Mouse (Mus musculus) embryonic facial prominence, embryonic 10.5 days (tissue): ENCODE data around the gene Gm266. TPM values are rescaled to one million over a fixed set of nuclear protein-coding genes. Genes with fewer than 3 reads are reported as not detected.
"Not testable (repeated sequence)": the region's sequence is repeated elsewhere in the genome, so short reads cannot be mapped to it uniquely, and the experiment has no call there.

Source experiments
- DNase-seq: peaks from one replicate; pipeline ENCODE4 v3.0.0-alpha.2; 2017; ENCODE audit warnings: low spot score
- H3K27ac ChIP-seq: fragments of 300-500 bp; sonication (generic); replicated peaks from 2 replicates; pipeline ENCODE4 v1.5.1; 2016; ENCODE audit warnings: mild to moderate bottlenecking
- H3K27me3 ChIP-seq: fragments of 300-500 bp; sonication (generic); replicated peaks from 2 replicates; pipeline ENCODE4 v1.6.1; 2016; ENCODE audit warnings: low read depth, mild to moderate bottlenecking; ENCODE audit not compliant: poor library complexity, severe bottlenecking
- H3K36me3 ChIP-seq: fragments of 300-500 bp; sonication (generic); replicated peaks from 2 replicates; pipeline ENCODE4 v1.6.1; 2016; ENCODE audit warnings: mild to moderate bottlenecking, moderate library complexity
- H3K4me1 ChIP-seq: fragments of 300-500 bp; sonication (generic); 2 replicates; pipeline ENCODE4 v1.6.1; 2016
- H3K4me3 ChIP-seq: fragments of 300-500 bp; sonication (generic); 2 replicates; pipeline ENCODE4 v1.5.1; 2016; ENCODE audit warnings: mild to moderate bottlenecking, moderate library complexity
- H3K9me3 ChIP-seq: fragments of 300-500 bp; sonication (generic); 2 replicates; pipeline ENCODE4 v1.6.1; 2016; ENCODE audit warnings: mild to moderate bottlenecking
- WGBS: fragments of 180-500 bp; shearing (Covaris S2); methylation state at CpG from one replicate; pipeline ENCODE4 v1.1.7; 2016; 5-methylcytosine and 5-hydroxymethylcytosine counted together
- polyA plus RNA-seq: library from polyadenylated mRNA; unstranded; fragments of >200 nt; fragmentation: Nextera tagmentation; extraction: Ambion mirVana; gene quantifications from 2 replicates; pipeline ENCODE4 v1.2.1, GENCODE M21; 2016

Gene Gm266
- polyA plus RNA-seq, 1 experiment from 2014 or later: 19.8 TPM

DNA sequence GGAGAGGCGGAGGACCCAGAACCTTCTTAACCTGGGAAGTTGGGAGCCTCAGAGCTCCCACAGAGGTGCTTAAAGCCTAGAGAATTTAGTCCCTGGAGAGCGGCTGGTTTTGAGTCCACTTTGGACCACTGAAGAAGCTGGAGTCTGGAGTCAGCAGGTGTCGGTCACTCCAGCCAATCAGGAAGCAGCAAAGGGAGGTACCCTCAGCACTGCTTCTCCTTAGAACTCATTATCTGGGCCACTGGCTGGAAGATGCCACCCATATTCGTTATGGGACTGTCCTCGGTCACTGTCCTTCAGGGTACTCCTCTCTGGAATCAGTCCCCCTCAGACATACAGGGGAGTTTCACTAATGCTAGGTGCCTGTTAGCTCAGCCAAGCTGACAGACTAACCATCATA lies 30.3 kb upstream of the Gm266 start:
- Histone ChIP-seq H3K27ac (no peak overlapping the region), H3K27me3 (no peaks in the 10 kb centered on the region), H3K36me3 (no peaks in the 10 kb centered on the region), H3K4me3 (no peak overlapping the region), H3K9me3 (no peaks in the 10 kb centered on the region), H3K4me1 (0 out of 2 replicates have a peak, but pooled peaks cover 10% of the 10 kb centered on the region)
- no peak for DNase-seq
- WGBS: 88% methylated on average over 5 of the region's 5 CpGs

DNA sequence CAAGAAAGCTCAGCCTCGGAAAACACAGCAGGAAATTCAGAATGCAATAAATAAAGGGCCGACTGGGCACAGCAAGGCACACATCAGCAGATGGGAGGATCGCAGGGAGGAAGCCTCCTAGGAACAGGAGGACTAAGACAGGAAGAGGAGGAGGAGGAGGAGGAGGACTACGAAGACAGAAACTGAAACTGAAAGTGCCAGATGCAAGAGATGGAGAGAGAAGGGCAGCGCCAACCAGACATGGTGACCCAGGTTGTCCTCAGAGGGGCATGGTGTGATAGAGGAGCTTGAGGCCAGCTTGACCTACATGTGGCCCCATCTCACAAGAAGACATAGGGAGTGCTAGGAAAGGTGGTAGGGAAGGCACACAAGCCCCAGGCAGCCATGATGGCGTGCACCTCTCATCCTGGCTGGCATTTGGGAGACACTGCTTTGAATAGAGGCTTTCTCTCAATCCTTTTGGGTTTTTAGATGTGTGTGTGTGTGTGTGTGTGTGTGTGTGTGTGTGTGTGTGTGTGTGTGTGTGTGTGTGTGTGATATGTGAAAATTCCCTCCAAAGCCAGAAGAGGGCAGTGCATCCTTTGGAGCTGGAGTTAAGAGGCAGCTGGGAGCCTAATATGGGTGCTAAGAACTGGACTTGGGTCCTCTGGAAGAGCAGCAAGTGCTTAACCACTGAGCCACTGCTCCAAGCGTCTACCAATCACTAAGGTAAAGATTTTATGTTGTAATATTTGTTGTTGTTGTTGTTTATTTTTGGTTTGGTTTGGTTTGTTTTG lies 29.4 kb upstream of the Gm266 start:
- no peak overlapping the region for H3K27ac ChIP-seq
- no peaks in the 10 kb centered on the region for H3K9me3 ChIP-seq
- H3K36me3 ChIP-seq: no peaks in the 10 kb centered on the region
- 0 out of 2 replicates have a peak, but pooled peaks cover 10% of the 10 kb centered on the region for H3K4me1 ChIP-seq
- H3K4me3 ChIP-seq: no peak overlapping the region
- no peak for DNase-seq
- H3K27me3 ChIP-seq: no peaks in the 10 kb centered on the region
- 89% methylated on average over 7 of the region's 7 CpGs for WGBS

- no peak for DNase-seq
- Histone ChIP-seq H3K9me3 (no peaks in the 10 kb centered on the region), H3K36me3 (no peaks in the 10 kb centered on the region), H3K27me3 (no peaks in the 10 kb centered on the region), H3K27ac (no peak overlapping the region), H3K4me1 (0 out of 2 replicates have a peak, but pooled peaks cover 10% of the 10 kb centered on the region), H3K4me3 (no peak overlapping the region)
- 66% methylated on average over 7 of the region's 7 CpGs for WGBS
Measured at GRCm38 (mm10) chr12:111514231-111514792, 28.7 kb upstream of the Gm266 start.

DNA sequence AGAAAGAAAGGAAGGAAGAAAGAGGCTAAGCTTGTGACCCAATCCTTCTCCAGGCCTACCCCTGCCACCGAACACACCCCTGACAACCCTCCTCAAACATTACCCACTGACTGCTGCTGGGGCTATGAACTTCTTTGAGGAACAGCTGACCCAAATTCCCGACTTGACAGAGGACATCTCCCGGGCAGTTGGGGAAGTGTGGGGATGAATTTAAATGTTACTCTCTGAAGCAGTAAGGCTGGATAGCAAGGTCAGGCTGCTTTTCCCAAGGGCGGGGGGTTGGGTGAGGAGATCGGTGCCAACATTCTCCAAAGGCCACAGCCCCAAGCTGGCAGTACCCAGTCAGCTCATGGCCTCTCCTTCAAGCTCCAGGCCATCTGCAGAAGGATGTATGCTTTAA lies 28.1 kb upstream of the Gm266 start:
- WGBS: 71% methylated on average over 5 of the region's 5 CpGs
- Histone ChIP-seq H3K36me3 (no peaks in the 10 kb centered on the region), H3K27ac (no peak overlapping the region), H3K4me1 (0 out of 2 replicates have a peak, but pooled peaks cover 10% of the 10 kb centered on the region), H3K9me3 (no peaks in the 10 kb centered on the region), H3K27me3 (no peaks in the 10 kb centered on the region), H3K4me3 (no peak overlapping the region)
- DNase-seq: no peak

- no peaks in the 10 kb centered on the region for H3K9me3 ChIP-seq
- no peaks in the 10 kb centered on the region for H3K36me3 ChIP-seq
- WGBS: 83% methylated on average over 12 of the region's 12 CpGs
- no peak overlapping the region for H3K4me3 ChIP-seq
- DNase-seq: no peak
- no peaks in the 10 kb centered on the region for H3K27me3 ChIP-seq
- no peak overlapping the region for H3K27ac ChIP-seq
- H3K4me1 ChIP-seq: 0 out of 2 replicates have a peak, but pooled peaks cover 10% of the 10 kb centered on the region
Measured at GRCm38 (mm10) chr12:111512572-111513063, 27.0 kb upstream of the Gm266 start.

GRCm38 (mm10) chr12:111508438-111508837 lies 22.8 kb upstream of the Gm266 start:
- not testable (repeated sequence) for DNase-seq, H3K27ac ChIP-seq, H3K9me3 ChIP-seq, H3K4me3 ChIP-seq, H3K36me3 ChIP-seq, H3K4me1 ChIP-seq
- peaks cover 11% of the 10 kb centered on the region; the same call in 1 of the 2 replicates for H3K27me3 ChIP-seq
- 78% methylated on average over 3 of the region's 3 CpGs for WGBS

DNA sequence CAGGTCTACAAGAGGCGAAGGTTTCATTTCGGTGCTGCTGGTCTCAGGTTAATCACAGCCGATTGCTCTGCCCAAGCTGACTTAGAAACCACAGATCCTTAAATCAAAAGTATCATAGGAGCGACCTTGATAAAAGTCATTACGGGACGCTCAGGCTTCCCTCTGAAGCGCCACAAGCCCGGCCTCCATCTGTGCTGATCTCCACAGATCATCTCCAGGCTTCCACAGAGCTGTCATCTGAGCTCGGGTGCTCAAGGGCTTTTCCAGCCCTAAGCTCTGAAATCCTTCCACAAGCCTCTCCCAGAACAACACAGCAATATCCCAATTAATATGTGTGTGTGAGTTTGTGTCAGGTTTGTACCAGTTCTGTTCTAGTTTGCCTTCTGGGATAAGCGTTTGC lies 22.3 kb upstream of the Gm266 start:
- H3K36me3 ChIP-seq: no peaks in the 10 kb centered on the region
- 89% methylated on average over 10 of the region's 10 CpGs for WGBS

DNA sequence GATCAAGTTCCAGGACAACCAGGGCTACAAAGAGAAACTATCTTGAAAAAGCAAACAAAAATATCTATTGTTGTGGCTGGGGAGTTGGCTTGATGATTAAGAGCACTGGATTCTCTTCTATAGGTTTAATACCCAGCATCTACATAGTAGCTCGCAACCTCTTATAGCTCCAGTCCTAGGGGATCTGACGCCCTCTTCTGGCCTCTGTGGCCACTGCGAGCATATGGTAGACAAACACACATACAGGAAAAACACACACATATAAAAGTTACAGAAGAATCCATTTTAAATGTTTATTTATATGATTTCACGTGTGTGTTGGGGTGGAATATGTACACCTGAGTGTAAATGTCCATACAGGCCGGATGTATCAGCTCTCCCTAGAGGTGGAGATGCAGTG lies 21.4 kb upstream of the Gm266 start:
- Histone ChIP-seq H3K27me3 (peaks cover 11% of the 10 kb centered on the region; the same call in 1 of the 2 replicates), H3K27ac (no peak overlapping the region), H3K4me1 (peaks cover 6% of the 10 kb centered on the region), H3K9me3 (peaks cover 5% of the 10 kb centered on the region), H3K36me3 (no peaks in the 10 kb centered on the region), H3K4me3 (no peak overlapping the region)
- DNase-seq: no peak
- WGBS: 62% methylated on average over 5 of the region's 5 CpGs

More for the DNA sequence above, 22.3 kb upstream of the Gm266 start:
- no peak overlapping the region for H3K27ac ChIP-seq
- H3K9me3 ChIP-seq: no peaks in the 10 kb centered on the region
- H3K4me3 ChIP-seq: no peak overlapping the region
- no peak for DNase-seq
- H3K4me1 ChIP-seq: peaks cover 6% of the 10 kb centered on the region
- peaks cover 11% of the 10 kb centered on the region; the same call in 1 of the 2 replicates for H3K27me3 ChIP-seq

DNA sequence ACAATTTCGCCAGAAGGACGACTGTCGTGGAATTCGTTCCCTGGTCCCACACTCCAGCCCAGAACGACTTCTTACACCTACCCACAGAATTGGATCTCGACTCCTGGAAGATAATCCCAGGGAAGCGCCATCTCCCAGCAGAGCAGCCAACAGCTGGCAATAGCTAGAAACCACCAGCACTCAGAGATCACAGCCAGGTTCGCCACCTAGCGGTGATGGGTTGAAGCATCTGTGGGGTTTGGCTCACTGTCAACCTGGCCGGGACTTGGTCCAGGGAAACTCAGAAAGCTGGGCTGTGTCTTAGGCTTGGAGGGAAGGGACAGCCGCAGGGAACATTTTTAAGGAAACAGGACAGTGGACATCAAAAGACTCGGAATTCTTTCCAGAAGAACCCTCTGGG lies 19.3 kb upstream of the Gm266 start:
- peak overlapping the region; percentile 37; the same call in 1 of the 2 replicates for H3K4me3 ChIP-seq
- peaks cover 5% of the 10 kb centered on the region for H3K9me3 ChIP-seq
- DNase-seq: peak; percentile 88
- peaks cover 11% of the 10 kb centered on the region; the same call in 1 of the 2 replicates for H3K27me3 ChIP-seq
- no peak overlapping the region for H3K27ac ChIP-seq
- peaks cover 20% of the 10 kb centered on the region for H3K4me1 ChIP-seq
- no peaks in the 10 kb centered on the region for H3K36me3 ChIP-seq
- 6% methylated on average over 12 of the region's 12 CpGs for WGBS

DNA sequence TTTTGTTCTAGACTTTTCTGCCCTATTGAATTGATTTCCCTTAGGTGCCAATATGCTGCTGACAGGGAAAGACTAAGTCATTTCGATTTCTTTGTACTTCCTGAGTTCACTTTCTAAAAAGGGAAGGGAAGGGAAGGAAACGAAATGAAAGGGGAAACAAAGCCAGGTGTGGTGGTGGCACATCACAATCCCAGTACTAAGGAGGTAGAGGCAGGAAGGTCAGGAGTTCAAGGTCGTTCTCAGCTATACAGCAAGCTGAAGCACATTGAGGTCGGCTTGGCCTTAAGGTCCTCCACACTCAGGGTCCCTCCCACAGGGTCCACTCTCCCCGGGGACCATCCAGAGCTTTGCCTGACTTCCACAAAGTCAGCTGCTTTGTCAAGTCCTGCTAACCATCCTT lies 17.9 kb upstream of the Gm266 start:
- H3K4me1 ChIP-seq: peaks cover 26% of the 10 kb centered on the region
- DNase-seq: no peak
- H3K27me3 ChIP-seq: peaks cover 11% of the 10 kb centered on the region; the same call in 1 of the 2 replicates
- no peak overlapping the region for H3K27ac ChIP-seq
- H3K4me3 ChIP-seq: no peak overlapping the region
- no peaks in the 10 kb centered on the region for H3K36me3 ChIP-seq
- H3K9me3 ChIP-seq: peaks cover 5% of the 10 kb centered on the region
- WGBS: 79% methylated on average over 5 of the region's 5 CpGs

DNA sequence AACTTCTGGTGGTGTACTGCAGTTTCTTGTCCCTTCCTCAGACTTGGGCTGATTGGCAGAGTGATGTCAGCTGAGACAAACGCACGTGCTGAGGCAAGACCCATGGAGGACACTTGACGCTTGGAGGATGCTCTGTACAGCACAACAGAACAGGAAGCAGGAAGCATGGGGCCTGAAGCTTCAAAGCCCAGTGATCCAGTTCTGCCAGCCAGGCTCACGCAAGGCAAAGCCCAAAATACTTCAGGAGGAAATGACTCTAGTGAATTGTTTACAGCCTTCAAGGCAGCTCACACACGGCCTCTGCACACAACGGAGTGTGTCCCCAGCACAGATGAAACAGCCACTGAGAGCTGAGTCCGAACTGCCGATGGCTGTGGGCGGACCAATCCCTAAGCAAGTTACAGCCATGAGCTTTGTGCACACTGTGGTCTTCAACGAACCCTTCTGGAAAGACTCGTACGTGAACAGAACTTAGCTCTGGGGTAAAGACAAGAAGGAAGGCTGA lies 17.5 kb upstream of the Gm266 start:
- WGBS: 82% methylated on average over 12 of the region's 12 CpGs
- Histone ChIP-seq H3K36me3 (no peaks in the 10 kb centered on the region), H3K4me1 (peaks cover 26% of the 10 kb centered on the region), H3K4me3 (no peak overlapping the region), H3K9me3 (peaks cover 5% of the 10 kb centered on the region), H3K27me3 (peaks cover 11% of the 10 kb centered on the region; the same call in 1 of the 2 replicates), H3K27ac (no peak overlapping the region)
- DNase-seq: no peak

DNA sequence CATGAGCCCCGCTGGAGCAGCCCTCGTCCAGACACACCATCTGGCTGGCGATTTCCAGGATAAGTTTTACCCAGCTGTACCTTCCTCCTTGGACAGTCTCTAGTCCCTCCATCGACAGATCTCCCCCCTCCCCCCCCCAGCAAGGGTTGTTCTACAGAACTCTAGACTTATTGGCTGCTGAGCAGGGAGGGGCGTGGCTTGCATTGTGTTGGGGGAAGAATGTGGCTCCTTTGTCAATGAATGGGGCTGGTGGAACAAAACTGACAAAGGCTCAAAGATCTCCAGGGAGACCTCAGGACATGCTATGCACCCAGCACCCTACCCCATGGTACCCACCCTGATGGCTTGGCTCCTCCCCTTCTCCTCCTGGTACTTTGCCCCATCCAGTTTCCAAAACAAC lies 15.1 kb upstream of the Gm266 start:
- H3K27me3 ChIP-seq: peaks cover 11% of the 10 kb centered on the region; the same call in 1 of the 2 replicates
- peak overlapping the region; percentile 29; the same call in 1 of the 2 replicates for H3K4me3 ChIP-seq
- peak; percentile 56 for DNase-seq
- H3K36me3 ChIP-seq: no peaks in the 10 kb centered on the region
- 20% methylated on average over 5 of the region's 5 CpGs for WGBS
- peaks cover 26% of the 10 kb centered on the region for H3K4me1 ChIP-seq
- H3K9me3 ChIP-seq: peaks cover 5% of the 10 kb centered on the region
- peak overlapping the region; percentile 11 for H3K27ac ChIP-seq
